Mouse (Mus musculus) CH12.LX (cell line): Measurements from ENCODE around the gene Rab11fip5. TPM values are rescaled to one million over a fixed set of nuclear protein-coding genes. Genes with fewer than 3 reads are reported as not detected.
A peak's percentile ranks its signal among the peaks of the same experiment; 100 is the strongest.

Source experiments
- DNase-seq: peaks from one replicate; pipeline ENCODE4 v3.0.0-alpha.2; 2013; ENCODE audit errors: extremely low read depth
- H3K27ac ChIP-seq: 2 replicates; pipeline ENCODE4 v1.5.1; 2012; ENCODE audit warnings: low read depth, mild to moderate bottlenecking, control low read depth, moderate library complexity; ENCODE audit not compliant: insufficient read depth
- H3K27me3 ChIP-seq: replicated peaks from 2 replicates; pipeline ENCODE3; 2012; ENCODE audit warnings: inconsistent platforms
- H3K36me3 ChIP-seq, 2 experiments: replicated peaks in 1 of 2; 2 replicates each; pipeline versions ENCODE3 to v1.6.1; 2012; ENCODE audit warnings: inconsistent platforms in 1 of 2, low read length in 1 of 2, mild to moderate bottlenecking in 1 of 2, mixed read lengths in 1 of 2, moderate library complexity in 1 of 2; ENCODE audit not compliant: control insufficient read depth in 1 of 2, insufficient read depth in 1 of 2
- H3K4me1 ChIP-seq, 2 experiments: 2 replicates each; pipeline ENCODE4 v1.6.1; 2012; ENCODE audit warnings: inconsistent platforms in 1 of 2, moderate library complexity in 1 of 2; ENCODE audit not compliant: insufficient read depth in 2 of 2, control insufficient read depth in 1 of 2
- H3K4me2 ChIP-seq: 2 replicates; pipeline ENCODE4 v1.6.1; 2012; ENCODE audit warnings: low read depth, mild to moderate bottlenecking, control low read depth; ENCODE audit not compliant: poor library complexity, insufficient read depth, severe bottlenecking
- H3K4me3 ChIP-seq, 3 experiments: fragments of 150-350 bp in 1 of 3; sonication (generic) in 1 of 3; replicated peaks in 1 of 3; 2 replicates each; pipeline versions ENCODE3 to v1.5.1; 2011 to 2012; ENCODE audit warnings: low read depth in 2 of 3, low read length in 2 of 3, mild to moderate bottlenecking in 2 of 3, moderate library complexity in 2 of 3, control low read depth in 1 of 3, improper control_type of control experiment in 1 of 3, inconsistent platforms in 1 of 3, mixed read lengths in 1 of 3; ENCODE audit not compliant: poor library complexity in 1 of 3
- H3K79me2 ChIP-seq: replicated peaks from 2 replicates; pipeline ENCODE4 v1.6.1; 2012; ENCODE audit warnings: mild to moderate bottlenecking, moderate library complexity; ENCODE audit not compliant: control insufficient read depth, poor library complexity, insufficient read depth, severe bottlenecking; ENCODE audit errors: extremely low read depth
- H3K9ac ChIP-seq: 2 replicates; pipeline ENCODE4 v1.6.1; 2012; ENCODE audit warnings: low read depth, mild to moderate bottlenecking, control low read depth, moderate library complexity; ENCODE audit not compliant: insufficient read depth
- H3K9me3 ChIP-seq: replicated peaks from 2 replicates; pipeline ENCODE3; 2012; ENCODE audit warnings: low read length, inconsistent platforms, mixed read lengths
- BHLHE40 ChIP-seq: IDR thresholded peaks from 2 replicates; pipeline ENCODE4 v1.6.1; 2011; ENCODE audit warnings: mild to moderate bottlenecking, low read depth, low read length, improper control_type of control experiment
- CHD1 ChIP-seq: IDR thresholded peaks from 2 replicates; pipeline ENCODE4 v1.6.1; 2012; ENCODE audit warnings: low read depth, low read length, improper control_type of control experiment, inconsistent platforms
- CHD2 ChIP-seq: IDR thresholded peaks from 2 replicates; pipeline ENCODE4 v1.6.1; 2011; ENCODE audit warnings: low read length, improper control_type of control experiment
- E2F4 ChIP-seq: IDR thresholded peaks from 2 replicates; pipeline ENCODE4 v1.6.1; 2011; ENCODE audit warnings: low read depth, low read length, improper control_type of control experiment; ENCODE audit not compliant: insufficient replicate concordance
- ETS1 ChIP-seq: conservative IDR thresholded peaks from 2 replicates; pipeline ENCODE4 v1.6.1; 2012; ENCODE audit warnings: low read depth, mild to moderate bottlenecking, inconsistent platforms, low read length, improper control_type of control experiment, moderate library complexity
- HCFC1 ChIP-seq: IDR thresholded peaks from 2 replicates; pipeline ENCODE4 v1.6.1; 2012; ENCODE audit warnings: low read depth, mild to moderate bottlenecking, inconsistent platforms, low read length, improper control_type of control experiment
- IRF4 ChIP-seq: IDR thresholded peaks from 2 replicates; pipeline ENCODE4 v1.6.1; 2014; ENCODE audit warnings: low read depth, mild to moderate bottlenecking, inconsistent platforms, low read length, improper control_type of control experiment
- JUN ChIP-seq: IDR thresholded peaks from 2 replicates; pipeline ENCODE4 v1.6.1; 2011; ENCODE audit warnings: low read depth, mild to moderate bottlenecking, low read length, improper control_type of control experiment, moderate library complexity; ENCODE audit not compliant: insufficient read depth
- JUND ChIP-seq: conservative IDR thresholded peaks from 2 replicates; pipeline ENCODE4 v1.6.1; 2011; ENCODE audit warnings: low read depth, low read length, improper control_type of control experiment
- KAT2A ChIP-seq: IDR thresholded peaks from 2 replicates; pipeline ENCODE4 v1.6.1; 2012; ENCODE audit warnings: low read length, improper control_type of control experiment, inconsistent platforms; ENCODE audit not compliant: insufficient replicate concordance
- MAFK ChIP-seq: IDR thresholded peaks from 2 replicates; pipeline ENCODE4 v1.6.1; 2011; ENCODE audit warnings: low read length, improper control_type of control experiment; ENCODE audit not compliant: insufficient replicate concordance
- MAX ChIP-seq: IDR thresholded peaks from 2 replicates; pipeline ENCODE4 v1.6.1; 2011; ENCODE audit warnings: low read length, improper control_type of control experiment
- MEF2A ChIP-seq: IDR thresholded peaks from 2 replicates; pipeline ENCODE4 v1.6.1; 2014; ENCODE audit warnings: low read depth, mild to moderate bottlenecking, inconsistent platforms, low read length, improper control_type of control experiment, borderline replicate concordance
- MXI1 ChIP-seq: IDR thresholded peaks from 2 replicates; pipeline ENCODE4 v1.6.1; 2011; ENCODE audit warnings: mild to moderate bottlenecking, low read depth, low read length, improper control_type of control experiment
- MYC ChIP-seq: IDR thresholded peaks from 2 replicates; pipeline ENCODE4 v1.6.1; 2011; ENCODE audit warnings: low read depth, mild to moderate bottlenecking, improper control_type of control experiment, low read length
- NELFE ChIP-seq: IDR thresholded peaks from 2 replicates; pipeline ENCODE4 v1.6.1; 2011; ENCODE audit warnings: low read depth, low read length, improper control_type of control experiment
- NRF1 ChIP-seq: IDR thresholded peaks from 2 replicates; pipeline ENCODE4 v1.6.1; 2014; ENCODE audit warnings: low read depth, mild to moderate bottlenecking, inconsistent platforms, low read length, improper control_type of control experiment, moderate library complexity
- PAX5 ChIP-seq: IDR thresholded peaks from 2 replicates; pipeline ENCODE4 v1.6.1; 2012; ENCODE audit warnings: low read length, inconsistent platforms, mixed read lengths
- POLR2AphosphoS2 ChIP-seq: IDR thresholded peaks from 2 replicates; pipeline ENCODE4 v1.6.1; 2011; ENCODE audit warnings: low read depth, low read length, improper control_type of control experiment
- RCOR1 ChIP-seq: conservative IDR thresholded peaks from 2 replicates; pipeline ENCODE4 v1.6.1; 2012; ENCODE audit warnings: low read depth, mild to moderate bottlenecking, inconsistent platforms, low read length, improper control_type of control experiment
- TBP ChIP-seq: conservative IDR thresholded peaks from 2 replicates; pipeline ENCODE4 v1.6.1; 2011; ENCODE audit warnings: low read depth, low read length, improper control_type of control experiment
- TCF12 ChIP-seq: IDR thresholded peaks from 2 replicates; pipeline ENCODE4 v1.6.1; 2014; ENCODE audit warnings: low read depth, mild to moderate bottlenecking, inconsistent platforms, low read length, improper control_type of control experiment
- UBTF ChIP-seq: IDR thresholded peaks from 2 replicates; pipeline ENCODE4 v1.6.1; 2012; ENCODE audit warnings: low read depth, mild to moderate bottlenecking, inconsistent platforms, low read length, improper control_type of control experiment, moderate library complexity
- USF1 ChIP-seq: IDR thresholded peaks from 2 replicates; pipeline ENCODE4 v1.6.1; 2014; ENCODE audit warnings: low read depth, mild to moderate bottlenecking, inconsistent platforms, low read length, improper control_type of control experiment
- USF2 ChIP-seq: conservative IDR thresholded peaks from 2 replicates; pipeline ENCODE4 v1.6.1; 2011; ENCODE audit warnings: low read depth, low read length, improper control_type of control experiment
- ZC3H11A ChIP-seq: IDR thresholded peaks from 2 replicates; pipeline ENCODE4 v1.6.1; 2012; ENCODE audit warnings: low read depth, mild to moderate bottlenecking, inconsistent platforms, low read length, improper control_type of control experiment
- ZKSCAN1 ChIP-seq: IDR thresholded peaks from 2 replicates; pipeline ENCODE4 v1.6.1; 2012; ENCODE audit warnings: low read depth, inconsistent platforms, low read length, improper control_type of control experiment, borderline replicate concordance
- dilution Hi-C: fragments of 300-500 bp; cut with MboI; formaldehyde crosslinking; loops from 2 replicates; pipeline ENCODE4 v1.14.3; 2020; ENCODE audit warnings: low sequenced_read_pairs; ENCODE audit not compliant: extremely low pct_unique_long_range_greater_than_20kb, extremely low pct_ligation_motif_present
- in situ Hi-C: fragments of 300-500 bp; cut with MboI; formaldehyde crosslinking; loops from 3 replicates; pipeline ENCODE4 v1.14.3; 2019; ENCODE audit warnings: low sequenced_read_pairs, low pct_ligation_motif_present, low pct_unique_long_range_greater_than_20kb, mixed read lengths
- polyA plus RNA-seq: library from polyadenylated mRNA; unstranded; fragments of >175 nt; gene quantifications from 2 replicates; pipeline ENCODE4 v1.2.1, GENCODE M21; 2012; ENCODE audit warnings: low read depth; ENCODE audit not compliant: insufficient read length
- total RNA-seq, 2 experiments: library from RNA; depleted of rRNA; stranded (reverse); fragments of 300-350 nt in 1 of 2; fragments of >200 nt in 1 of 2; gene quantifications; 2 replicates each; pipeline ENCODE4 v1.2.3; 2012 to 2014

Rab11fip5 gene
- total and polyA plus RNA-seq, 3 experiments: 0.13 to 0.30 (median 0.17) TPM

GRCm38 (mm10) chr6:85333000-85333669 is 41.3 kb downstream of the Rab11fip5 start, which contains the start of gene Sfxn5 (continued):
- no peak for TF ChIP-seq E2F4
- TF ChIP-seq MEF2A: no peak
- no peak for TF ChIP-seq USF1
- TF ChIP-seq BHLHE40: no peak
- no peak for TF ChIP-seq ZC3H11A
- TF ChIP-seq CHD2: peak; percentile 84
- peak; percentile 15 for TF ChIP-seq MXI1
- TF ChIP-seq HCFC1: peak; percentile 98
- TF ChIP-seq CHD1: no peak
- no peak for TF ChIP-seq JUN
- no peak for TF ChIP-seq RCOR1
- peak; percentile 67 for TF ChIP-seq NRF1
- no peak for TF ChIP-seq ETS1
- TF ChIP-seq IRF4: peak; percentile 36; the same call in 1 of the 2 replicates
- no peak for TF ChIP-seq MAFK
- no peak for TF ChIP-seq POLR2AphosphoS2
- TF ChIP-seq TBP: no peak
- peak; percentile 93; the same call in 1 of the 2 replicates for TF ChIP-seq KAT2A
- 0 out of 2 replicates have a peak, but pooled peaks have one; percentile 16 for TF ChIP-seq NELFE
- no peak for TF ChIP-seq ZKSCAN1

GRCm38 (mm10) chr6:85332351-85332999 is 42.0 kb downstream of the Rab11fip5 start:
- Histone ChIP-seq H3K4me3 (peak overlapping the region; percentile 69 to 97 (median 78)), H3K27ac (no peak overlapping the region), H3K27me3 (peaks cover 38% of the 10 kb centered on the region), H3K4me1 (peaks cover 0 to 10% of the 10 kb centered on the region in 2 experiments; a peak in 2 of 4 replicates), H3K4me2 (peak overlapping the region; percentile 83), H3K9ac (peak overlapping the region; percentile 14; the same call in 1 of the 2 replicates), H3K36me3 (no peaks in the 10 kb centered on the region), H3K79me2 (no peaks in the 10 kb centered on the region), H3K9me3 (no peaks in the 10 kb centered on the region)
- dilution Hi-C loops: no loop called here
- TF ChIP-seq JUND: no peak
- no peak for TF ChIP-seq USF1
- TF ChIP-seq TBP: no peak
- TF ChIP-seq NELFE: 0 out of 2 replicates have a peak, but pooled peaks have one; percentile 9
- peak; percentile 27; the same call in 1 of the 2 replicates for TF ChIP-seq MAX
- 0 out of 2 replicates have a peak, but pooled peaks have one; percentile 47 for TF ChIP-seq MYC
- no peak for TF ChIP-seq ZKSCAN1
- no peak for TF ChIP-seq PAX5
- TF ChIP-seq MXI1: peak; percentile 29; the same call in 1 of the 2 replicates
- TF ChIP-seq BHLHE40: no peak
- TF ChIP-seq TCF12: no peak
- TF ChIP-seq USF2: no peak
- TF ChIP-seq UBTF: no peak
- DNase-seq: no peak
- in situ Hi-C loops: no loop called here
